Mouse (Mus musculus): ENCODE measurements at regions not wholly inside any gene's neighbourhood (a gene's known extent, or its start where the extent isn't known, plus 50 kb on each side); places are given as distances from the start of the nearest gene placed in this dataset.

- TF ChIP-seq POLR2A (IDR thresholded peaks at IDR 0.05; ENCODE audit: insufficient read length, low read depth) (no peak), MYOG (IDR thresholded peaks at IDR 0.05; ENCODE audit: control insufficient read depth in 1 of 3, insufficient read depth in 1 of 3, insufficient read length in 2 of 3, low read depth in 2 of 3) (no peak), TCF3 (IDR thresholded peaks at IDR 0.05; ENCODE audit: insufficient read length, low read depth) (no peak), SRF (IDR thresholded peaks at IDR 0.05; ENCODE audit: control insufficient read depth, insufficient read length, low read depth) (no peak), POLR2AphosphoS2 (IDR thresholded peaks at IDR 0.05; ENCODE audit: insufficient read length, low read depth) (no peak), E2F4 (IDR thresholded peaks at IDR 0.05; ENCODE audit: insufficient read depth) (no peak), CEBPB (IDR thresholded peaks at IDR 0.05; ENCODE audit: insufficient read depth, poor library complexity, severe bottlenecking) (no peak), REST (IDR thresholded peaks at IDR 0.05; ENCODE audit: insufficient read depth, insufficient read length) (no peak), TCF12 (IDR thresholded peaks at IDR 0.05; ENCODE audit: insufficient read depth, poor library complexity, severe bottlenecking) (no peak), USF1 (IDR thresholded peaks at IDR 0.05; ENCODE audit: low read depth) (no peak), MYOD1 (IDR thresholded peaks at IDR 0.05; ENCODE audit: control insufficient read depth in 1 of 3, insufficient read length in 2 of 3, low read depth in 2 of 3) (no peak), MAX (IDR thresholded peaks at IDR 0.05; ENCODE audit: low read depth) (no peak)
- Histone ChIP-seq H3K27me3 (ENCODE audit: control insufficient read depth, insufficient read depth, insufficient read length) (no peaks in the 10 kb centered on the region), H3K36me3 (ENCODE audit: control insufficient read depth, insufficient read depth) (no peaks in the 10 kb centered on the region), H3ac (ENCODE audit: control insufficient read depth, insufficient read length) (no peak overlapping the region), H3K4me3 (no peak overlapping the region), H3K4me2 (ENCODE audit: low read depth) (no peak overlapping the region), H3K79me2 (ENCODE audit: control insufficient read depth, insufficient read depth) (no peaks in the 10 kb centered on the region)
These were observed 589.9 kb upstream of the Pdcd1 start for GRCm38 (mm10) chr1:94642296-94642695.

- Histone ChIP-seq H3K4me3 (no peak overlapping the region), H3ac (ENCODE audit: control insufficient read depth, insufficient read length) (no peak overlapping the region), H3K79me2 (ENCODE audit: control insufficient read depth, insufficient read depth) (no peaks in the 10 kb centered on the region), H3K36me3 (ENCODE audit: control insufficient read depth, insufficient read depth) (no peaks in the 10 kb centered on the region), H3K27me3 (ENCODE audit: control insufficient read depth, insufficient read depth, insufficient read length) (no peaks in the 10 kb centered on the region), H3K4me2 (ENCODE audit: low read depth) (no peak overlapping the region)
- no peak for TF ChIP-seq POLR2A (IDR thresholded peaks at IDR 0.05; ENCODE audit: insufficient read length, low read depth)
- TF ChIP-seq USF1 (IDR thresholded peaks at IDR 0.05; ENCODE audit: low read depth), result no peak
- TF ChIP-seq POLR2AphosphoS2 (IDR thresholded peaks at IDR 0.05; ENCODE audit: insufficient read length, low read depth), result no peak
- TF ChIP-seq SRF (IDR thresholded peaks at IDR 0.05; ENCODE audit: control insufficient read depth, insufficient read length, low read depth), result no peak
- TF ChIP-seq REST (IDR thresholded peaks at IDR 0.05; ENCODE audit: insufficient read depth, insufficient read length), result no peak
- TF ChIP-seq MYOG (IDR thresholded peaks at IDR 0.05; ENCODE audit: control insufficient read depth in 1 of 3, insufficient read depth in 1 of 3, insufficient read length in 2 of 3, low read depth in 2 of 3), result no peak
- TF ChIP-seq MYOD1 (IDR thresholded peaks at IDR 0.05; ENCODE audit: control insufficient read depth in 1 of 3, insufficient read length in 2 of 3, low read depth in 2 of 3), result no peak
- no peak for TF ChIP-seq MAX (IDR thresholded peaks at IDR 0.05; ENCODE audit: low read depth)
- no peak for TF ChIP-seq TCF12 (IDR thresholded peaks at IDR 0.05; ENCODE audit: insufficient read depth, poor library complexity, severe bottlenecking)
- no peak for TF ChIP-seq E2F4 (IDR thresholded peaks at IDR 0.05; ENCODE audit: insufficient read depth)
- no peak for TF ChIP-seq CEBPB (IDR thresholded peaks at IDR 0.05; ENCODE audit: insufficient read depth, poor library complexity, severe bottlenecking)
- TF ChIP-seq TCF3 (IDR thresholded peaks at IDR 0.05; ENCODE audit: insufficient read length, low read depth), result no peak
These were observed 605.9 kb upstream of the Pdcd1 start for GRCm38 (mm10) chr1:94658218-94658617.

GRCm38 (mm10) chr1:94671641-94672040, 619.3 kb upstream of the Pdcd1 start:
- Histone ChIP-seq H3ac (ENCODE audit: control insufficient read depth, insufficient read length) (no peak overlapping the region), H3K36me3 (ENCODE audit: control insufficient read depth, insufficient read depth) (no peaks in the 10 kb centered on the region), H3K27me3 (ENCODE audit: control insufficient read depth, insufficient read depth, insufficient read length) (no peaks in the 10 kb centered on the region), H3K4me2 (ENCODE audit: low read depth) (no peak overlapping the region), H3K79me2 (ENCODE audit: control insufficient read depth, insufficient read depth) (no peaks in the 10 kb centered on the region), H3K4me3 (no peak overlapping the region)
- TF ChIP-seq MAX (IDR thresholded peaks at IDR 0.05; ENCODE audit: low read depth), result no peak
- TF ChIP-seq MYOD1 (IDR thresholded peaks at IDR 0.05; ENCODE audit: control insufficient read depth in 1 of 3, insufficient read length in 2 of 3, low read depth in 2 of 3), result no peak
- TF ChIP-seq REST (IDR thresholded peaks at IDR 0.05; ENCODE audit: insufficient read depth, insufficient read length), result no peak
- no peak for TF ChIP-seq SRF (IDR thresholded peaks at IDR 0.05; ENCODE audit: control insufficient read depth, insufficient read length, low read depth)
- TF ChIP-seq E2F4 (IDR thresholded peaks at IDR 0.05; ENCODE audit: insufficient read depth), result no peak
- TF ChIP-seq MYOG (IDR thresholded peaks at IDR 0.05; ENCODE audit: control insufficient read depth in 1 of 3, insufficient read depth in 1 of 3, insufficient read length in 2 of 3, low read depth in 2 of 3), result no peak
- TF ChIP-seq CEBPB (IDR thresholded peaks at IDR 0.05; ENCODE audit: insufficient read depth, poor library complexity, severe bottlenecking), result no peak
- TF ChIP-seq POLR2A (IDR thresholded peaks at IDR 0.05; ENCODE audit: insufficient read length, low read depth), result no peak
- no peak for TF ChIP-seq USF1 (IDR thresholded peaks at IDR 0.05; ENCODE audit: low read depth)
- TF ChIP-seq TCF3 (IDR thresholded peaks at IDR 0.05; ENCODE audit: insufficient read length, low read depth), result no peak
- TF ChIP-seq TCF12 (IDR thresholded peaks at IDR 0.05; ENCODE audit: insufficient read depth, poor library complexity, severe bottlenecking), result no peak

GRCm38 (mm10) chr1:94700517-94700916, 612.9 kb upstream of the Fam174a start:
- no peak for TF ChIP-seq SRF (IDR thresholded peaks at IDR 0.05; ENCODE audit: control insufficient read depth, insufficient read length, low read depth)
- TF ChIP-seq TCF12 (IDR thresholded peaks at IDR 0.05; ENCODE audit: insufficient read depth, poor library complexity, severe bottlenecking), result no peak
- no peak for TF ChIP-seq POLR2A (IDR thresholded peaks at IDR 0.05; ENCODE audit: insufficient read length, low read depth)
- no peak for TF ChIP-seq CEBPB (IDR thresholded peaks at IDR 0.05; ENCODE audit: insufficient read depth, poor library complexity, severe bottlenecking)
- no peak for TF ChIP-seq TCF3 (IDR thresholded peaks at IDR 0.05; ENCODE audit: insufficient read length, low read depth)
- no peak for TF ChIP-seq MAX (IDR thresholded peaks at IDR 0.05; ENCODE audit: low read depth)
- no peak for TF ChIP-seq MYOG (IDR thresholded peaks at IDR 0.05; ENCODE audit: control insufficient read depth in 1 of 3, insufficient read depth in 1 of 3, insufficient read length in 2 of 3, low read depth in 2 of 3)
- no peak for TF ChIP-seq MYOD1 (IDR thresholded peaks at IDR 0.05; ENCODE audit: control insufficient read depth in 1 of 3, insufficient read length in 2 of 3, low read depth in 2 of 3)
- no peak for TF ChIP-seq REST (IDR thresholded peaks at IDR 0.05; ENCODE audit: insufficient read depth, insufficient read length)
- TF ChIP-seq USF1 (IDR thresholded peaks at IDR 0.05; ENCODE audit: low read depth), result no peak
- TF ChIP-seq POLR2AphosphoS2 (IDR thresholded peaks at IDR 0.05; ENCODE audit: insufficient read length, low read depth), result no peak
- no peak for TF ChIP-seq E2F4 (IDR thresholded peaks at IDR 0.05; ENCODE audit: insufficient read depth)
- no peaks in the 10 kb centered on the region for H3K36me3 ChIP-seq (ENCODE audit: control insufficient read depth, insufficient read depth)
- no peaks in the 10 kb centered on the region for H3K27me3 ChIP-seq (ENCODE audit: control insufficient read depth, insufficient read depth, insufficient read length)

More at GRCm38 (mm10) chr1:94700517-94700916, 612.9 kb upstream of the Fam174a start:
- no peaks in the 10 kb centered on the region for H3K79me2 ChIP-seq (ENCODE audit: control insufficient read depth, insufficient read depth)
- H3K4me2 ChIP-seq (ENCODE audit: low read depth), result no peak overlapping the region
- no peak overlapping the region for H3K4me3 ChIP-seq
- no peak overlapping the region for H3ac ChIP-seq (ENCODE audit: control insufficient read depth, insufficient read length)

All from myocyte (in vitro differentiated cells).